Mouse (Mus musculus) cerebellum, adult 8-10 months (tissue): ENCODE results near the gene Ceacam2.
"Not testable (repeated sequence)": the region's sequence is repeated elsewhere in the genome, so short reads cannot be mapped to it uniquely, and the experiment has no call there.

ENCODE experiments used
- DNase-seq: peaks from one replicate; pipeline ENCODE4 v3.0.0; 2022

The Ceacam2 gene

DNA sequence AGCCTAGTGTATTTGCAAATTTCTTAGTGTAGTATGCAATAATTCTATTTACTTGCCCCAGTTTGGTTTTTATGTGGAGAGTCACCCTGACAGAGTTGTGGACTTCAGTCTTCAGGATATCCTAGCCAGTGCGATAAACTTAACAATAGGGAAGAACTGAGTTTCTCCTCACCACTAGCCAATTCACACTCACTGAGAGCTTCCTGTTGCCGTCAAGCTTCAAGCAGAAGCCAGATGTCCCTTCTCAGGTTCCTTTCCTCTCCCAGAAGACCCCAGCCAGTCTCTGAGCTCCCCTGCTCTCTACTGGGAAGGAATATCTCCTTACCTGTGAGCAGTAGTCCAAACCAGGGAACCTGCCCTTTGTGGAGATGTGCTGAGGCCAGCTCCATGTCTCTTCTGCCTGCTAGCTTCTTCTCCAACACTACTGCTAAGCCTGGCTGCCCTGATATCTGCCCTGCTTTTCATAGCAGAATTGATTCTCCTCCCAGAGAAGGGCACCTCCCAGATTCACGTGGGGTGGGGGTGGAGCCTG, at the start of gene Ceacam2:
TSS of gene Ceacam2 (minus strand) at position 482 of the 532 bp plus-strand sequence.
- DNase-seq, result not testable (repeated sequence)

DNA sequence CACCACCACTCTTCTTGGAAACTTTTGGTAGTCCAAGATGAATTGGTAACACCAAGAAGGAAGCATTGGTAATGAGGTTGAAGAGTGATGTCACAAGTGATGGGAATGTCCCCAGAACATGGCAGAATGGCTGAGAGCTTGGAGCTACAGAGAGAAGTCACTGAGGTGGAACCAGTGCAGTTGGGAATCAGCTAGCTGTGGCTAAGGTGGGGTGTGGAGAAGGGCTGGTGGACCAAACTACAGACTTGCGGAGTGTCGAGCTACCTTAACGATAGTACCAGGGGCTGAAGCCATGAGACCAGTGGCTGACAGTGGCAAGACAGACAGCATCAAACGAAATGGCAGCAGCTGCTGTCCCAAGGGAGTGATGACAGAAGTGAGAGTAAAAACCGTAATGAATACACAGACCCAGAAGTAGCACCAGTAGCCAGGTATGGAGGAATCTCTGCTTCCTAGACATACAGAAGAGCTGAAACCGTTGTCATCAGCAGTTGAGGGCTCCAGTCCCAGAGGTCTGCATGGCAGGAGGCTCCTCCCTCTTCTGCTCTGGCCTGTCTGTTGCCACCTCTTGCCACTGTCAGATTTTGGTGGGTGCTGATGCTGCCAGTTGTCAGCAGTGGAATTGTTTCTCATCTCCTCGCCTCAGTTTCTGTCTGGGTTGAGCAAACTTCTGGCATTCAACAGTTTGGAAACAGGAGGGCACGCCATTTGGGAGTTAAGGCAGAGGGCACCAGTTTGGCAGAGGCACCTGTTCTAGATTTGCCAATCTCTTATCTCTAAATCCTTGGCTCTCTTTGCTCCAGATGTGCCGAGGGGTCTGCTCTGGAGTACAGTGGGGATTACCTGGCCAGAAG, 45.9 kb upstream of the Ceacam2 start:
- no peak for DNase-seq

DNA sequence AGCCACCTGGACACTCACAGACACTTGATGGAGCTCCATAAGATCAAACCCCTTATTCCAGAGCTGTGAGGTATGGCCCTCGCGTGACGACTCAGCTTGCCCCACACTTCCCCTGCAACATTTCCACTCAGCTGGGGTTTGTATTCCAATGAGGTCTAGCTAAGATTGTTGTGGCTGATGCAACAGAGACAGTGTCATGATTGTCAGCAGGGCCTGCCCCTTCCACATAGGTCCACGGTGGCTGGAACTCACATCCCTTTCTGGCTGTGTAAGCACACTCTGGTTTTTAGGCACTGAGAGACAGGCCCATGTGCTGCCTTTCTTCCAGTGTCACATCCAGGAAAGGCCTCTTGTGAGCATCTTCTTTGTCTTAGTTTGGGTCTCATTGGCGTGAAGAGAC, 45.0 kb upstream of the Ceacam2 start:
- DNase-seq, result no peak

- DNase-seq, result no peak
These were observed 42.7 kb upstream of the Ceacam2 start for GRCm38 (mm10) chr7:25582301-25582810.

DNA sequence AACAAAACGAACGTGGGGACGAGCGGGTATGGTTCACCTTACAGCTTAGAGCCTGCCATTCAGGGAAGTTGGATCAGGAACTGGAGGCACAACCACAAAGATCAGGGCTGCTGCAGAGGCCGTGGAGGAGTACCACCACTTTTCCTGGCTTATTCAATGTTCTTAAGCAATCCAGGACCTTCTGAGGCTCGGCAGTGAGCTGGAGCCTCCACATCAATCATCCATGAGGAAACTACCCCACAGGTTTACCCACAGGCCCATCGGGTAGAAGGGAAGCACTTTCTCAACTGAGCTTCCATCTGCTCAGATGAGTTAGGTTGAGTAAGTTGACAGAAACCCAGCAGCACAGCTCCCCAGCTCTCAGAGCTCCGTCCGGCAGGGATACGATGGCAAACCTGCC, 39.8 kb upstream of the Ceacam2 start:
- DNase-seq, result no peak

DNA sequence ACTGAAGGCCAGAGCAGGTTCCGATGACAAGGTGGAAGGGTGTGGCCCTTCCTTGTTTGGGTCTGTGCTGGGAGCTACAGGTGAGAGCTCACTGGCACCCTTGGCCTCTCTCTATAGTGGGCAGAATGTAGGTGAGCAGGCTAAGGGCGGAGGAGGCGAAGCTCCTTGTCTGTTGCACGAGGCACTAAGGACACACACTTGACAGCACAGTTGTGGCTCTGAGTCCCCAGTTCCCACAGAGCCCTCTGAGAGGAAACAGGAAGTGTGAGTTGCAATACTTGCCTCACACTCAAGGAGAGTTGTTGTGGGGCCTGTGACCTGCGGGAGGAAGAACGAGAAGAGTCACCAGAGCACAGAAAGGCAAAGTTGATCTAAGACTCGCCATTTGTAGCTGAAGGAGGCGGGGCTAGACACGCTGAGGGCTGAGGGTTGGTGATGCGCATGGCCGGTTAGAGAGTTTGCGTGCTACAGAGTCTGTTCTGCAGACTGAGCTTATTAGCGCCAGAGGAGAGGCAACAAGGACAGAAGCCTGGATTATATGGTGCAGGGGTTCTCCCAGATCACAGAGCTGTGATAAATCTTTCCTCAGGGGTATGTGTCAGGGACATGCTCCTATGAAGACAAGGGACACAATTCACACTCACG, 37.3 kb upstream of the Ceacam2 start:
- DNase-seq, result not testable (repeated sequence)

- not testable (repeated sequence) for DNase-seq
These were observed 36.7 kb upstream of the Ceacam2 start for GRCm38 (mm10) chr7:25576308-25576707.

- DNase-seq, result no peak
These were observed 36.2 kb upstream of the Ceacam2 start for GRCm38 (mm10) chr7:25575870-25576269.

DNA sequence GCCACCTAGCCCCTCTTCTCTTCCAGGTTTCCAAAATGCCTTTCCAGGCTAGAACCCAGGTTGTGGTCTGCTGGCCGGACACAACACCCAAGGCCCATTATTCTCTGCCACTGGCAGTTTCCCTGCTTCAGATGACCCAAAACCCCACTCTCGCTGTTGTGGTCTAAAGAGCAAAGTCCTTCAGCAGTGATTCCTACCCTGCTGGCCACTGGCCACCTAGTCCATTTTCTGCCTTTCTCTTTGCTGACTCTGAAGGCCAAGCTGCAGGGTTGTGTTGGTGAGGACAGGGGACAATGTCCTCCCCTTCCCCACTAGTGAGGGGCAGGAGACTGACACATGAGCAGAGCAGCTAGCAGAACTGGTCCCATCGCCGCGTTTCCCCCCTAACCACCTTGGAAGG, 35.4 kb upstream of the Ceacam2 start:
- DNase-seq, result no peak

DNA sequence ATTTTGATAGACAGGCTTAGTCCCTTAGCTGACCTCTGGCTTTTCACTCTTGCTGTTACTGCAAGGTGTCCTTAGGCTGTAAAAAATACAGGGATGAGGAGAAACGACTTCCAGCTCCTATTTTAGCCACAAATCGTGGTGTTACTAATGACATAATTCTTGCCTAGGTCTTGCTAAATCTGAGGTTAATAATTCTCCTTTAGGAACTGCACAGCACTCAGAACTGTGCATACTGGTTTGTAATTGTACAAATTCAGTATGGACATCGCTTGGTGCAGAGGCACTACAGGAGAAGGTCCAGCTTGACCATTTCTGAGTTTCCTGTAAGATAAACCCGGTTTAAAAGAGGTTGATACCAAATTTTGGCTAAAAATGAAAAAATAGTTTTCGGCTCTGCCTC, 34.1 kb upstream of the Ceacam2 start:
- DNase-seq, result not testable (repeated sequence)

GRCm38 (mm10) chr7:25568721-25569120, 29.1 kb upstream of the Ceacam2 start:
- DNase-seq, result no peak

- peak; percentile 11 for DNase-seq
These were observed 1.8 kb upstream of the Ceacam2 start for GRCm38 (mm10) chr7:25541464-25541863.

DNA sequence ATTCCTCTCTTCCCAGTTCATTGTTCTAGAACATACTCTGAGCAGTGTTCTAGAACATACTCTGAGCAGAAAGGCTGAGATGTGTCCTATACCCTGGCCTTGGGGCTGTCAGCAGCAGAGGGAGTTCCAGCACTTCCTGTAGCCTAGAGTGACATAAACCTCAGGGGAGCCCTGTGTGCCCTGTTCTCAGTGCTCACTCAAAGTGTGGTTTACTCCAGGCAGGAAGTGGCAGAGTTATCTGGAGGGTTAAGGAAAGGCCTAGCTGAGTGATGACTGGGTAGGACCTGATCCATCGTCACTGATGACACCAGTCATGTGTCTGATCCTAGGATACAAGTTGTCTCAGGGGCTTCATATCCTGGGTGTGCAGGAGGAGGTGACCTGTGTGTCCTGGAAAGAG, 297 bp upstream of the Ceacam2 start:
- DNase-seq, result not testable (repeated sequence)

GRCm38 (mm10) chr7:25530837-25531236, 8.8 kb downstream of the Ceacam2 start:
- DNase-seq, result no peak

GRCm38 (mm10) chr7:25516070-25516777, 23.4 kb downstream of the Ceacam2 start:
- not testable (repeated sequence) for DNase-seq

DNA sequence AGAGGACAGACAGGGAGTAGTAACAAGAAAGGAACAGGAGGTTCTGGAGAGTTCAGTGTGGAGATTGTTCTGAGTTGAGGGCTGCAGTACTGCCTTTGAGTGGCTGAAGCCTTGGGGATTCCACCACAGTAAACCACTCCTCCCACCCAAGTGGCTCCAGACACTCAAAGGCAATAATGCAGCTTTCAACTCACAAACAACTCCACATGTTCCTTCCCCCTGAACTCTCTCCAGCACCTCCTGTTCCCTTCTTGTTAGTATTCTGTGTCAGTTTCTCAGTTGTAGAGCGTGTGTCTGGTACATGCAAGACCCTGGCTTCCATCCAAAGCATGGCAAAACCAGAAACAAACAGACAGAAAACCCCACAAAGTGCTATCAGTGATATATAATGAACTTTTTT, 24.0 kb downstream of the Ceacam2 start:
- not testable (repeated sequence) for DNase-seq

DNA sequence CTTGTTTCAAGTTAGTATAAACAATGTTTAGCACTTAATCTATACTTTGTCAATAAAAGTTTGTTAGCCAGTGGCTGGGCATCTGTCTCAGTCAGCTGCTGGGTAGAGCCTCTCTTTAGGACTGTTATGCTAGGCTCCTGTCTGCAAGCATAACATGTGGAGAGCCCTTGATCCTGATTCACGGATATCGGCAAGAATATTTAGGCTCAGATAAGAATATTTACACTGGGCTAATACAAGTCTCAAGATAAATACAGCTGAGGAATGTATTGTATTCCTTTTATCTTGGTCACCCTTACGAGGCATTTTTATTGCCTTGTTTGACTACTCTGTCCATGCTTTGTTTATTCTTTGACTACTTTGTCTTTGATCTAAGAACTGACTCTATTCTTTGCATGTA, 29.7 kb downstream of the Ceacam2 start:
- DNase-seq, result no peak

DNA sequence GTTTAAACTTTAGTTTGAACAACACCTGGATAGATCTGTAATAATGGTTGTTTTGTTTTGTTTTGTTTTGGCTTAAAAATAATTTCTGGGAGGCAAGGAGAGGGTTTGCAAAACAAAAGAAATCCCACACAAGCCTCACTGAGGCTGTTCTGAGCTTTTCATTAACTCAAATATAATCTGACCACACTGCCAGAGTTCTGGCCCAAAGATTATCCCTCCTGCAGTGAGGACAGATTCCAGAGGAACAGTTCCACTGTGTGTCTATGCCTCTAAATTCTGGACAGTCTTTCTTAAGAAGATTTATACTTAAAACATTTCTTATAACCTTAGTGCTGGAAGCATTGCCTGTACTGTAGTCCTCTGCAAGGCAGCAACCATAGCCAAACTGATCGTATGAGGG, 45.0 kb downstream of the Ceacam2 start:
- DNase-seq, result no peak

DNA sequence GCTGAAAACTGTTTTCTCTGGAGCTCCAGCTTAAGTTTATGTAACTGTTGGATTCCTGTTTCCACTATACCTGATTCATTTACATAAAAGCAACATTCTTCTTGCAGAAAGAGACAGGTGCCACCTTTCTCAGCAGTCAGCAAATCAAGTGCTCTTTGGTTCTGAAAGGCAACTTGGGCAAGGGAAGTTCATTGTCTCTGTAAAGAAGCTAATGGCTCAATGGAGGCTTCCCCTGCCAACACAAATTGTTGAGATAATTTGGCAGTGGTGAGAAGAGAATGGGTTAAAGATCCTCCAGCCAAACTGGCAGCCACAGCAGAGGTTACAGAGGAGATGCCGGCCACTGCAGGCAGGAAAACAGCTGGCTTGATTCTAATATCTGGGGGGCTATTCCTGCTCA, 49.0 kb downstream of the Ceacam2 start:
- not testable (repeated sequence) for DNase-seq

GRCm38 (mm10) chr7:25489382-25489781, 50.3 kb downstream of the Ceacam2 start:
- not testable (repeated sequence) for DNase-seq

- no peak for DNase-seq
These were observed 53.5 kb downstream of the Ceacam2 start for GRCm38 (mm10) chr7:25486186-25486585.

DNA sequence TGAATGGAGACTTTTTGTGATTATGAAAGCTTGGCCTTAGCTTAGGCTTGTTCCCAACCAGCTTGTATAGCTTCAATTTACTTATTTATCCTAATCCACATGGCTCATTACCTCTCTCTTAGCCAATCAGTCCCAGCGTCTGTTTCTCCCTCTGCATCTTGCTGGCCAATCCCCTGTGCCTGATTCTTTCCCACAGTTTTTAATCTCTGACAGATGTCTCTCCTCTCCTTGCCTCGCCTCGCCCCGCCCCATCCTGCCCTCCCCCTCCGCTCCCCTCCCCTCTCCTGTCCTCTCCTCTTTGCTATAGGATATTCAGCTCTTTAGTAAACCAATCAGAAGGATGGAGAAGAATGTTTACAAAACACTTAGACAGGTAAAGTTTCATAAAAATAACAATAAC, 54.6 kb downstream of the Ceacam2 start:
- DNase-seq, result no peak

- no peak for DNase-seq
These were observed 56.4 kb downstream of the Ceacam2 start for GRCm38 (mm10) chr7:25483133-25483735.
